ENCODE assay signal across 8 mouse cellular contexts in genomic region chr9:77753853-77754727, GRCm38 (mm10). TPM values are rescaled to one million over a fixed set of nuclear protein-coding genes. Genes with fewer than 3 reads are reported as not detected.
DNase-seq lines count a peak whose midpoint lies in the region; ATAC-seq and TF ChIP-seq lines count a peak whose summit lies in the region.

Gclc (plus strand) TSS chr9:77754535.

- in situ Hi-C loops in ES-E14 (cut with MboI; ENCODE audit: low sequenced_read_pairs in 2 of 2, unreplicated experiment in 2 of 2), result no loop called here

- DNase-seq in ES-E14 (ENCODE audit: low read depth, low spot score), result peak; percentile 64
- DNase-seq in cerebellum, adult 18-20 months, result peak; percentile 86 to 96
- DNase-seq in heart, postnatal 25 days (ENCODE audit: low spot score), result peak; percentile 83
- DNase-seq in layer of hippocampus, adult 18-20 months (ENCODE audit: low spot score in 2 of 2), result peak; percentile 80 to 94
- peak; percentile 91 for DNase-seq in lung, adult 18-20 months

- intact Hi-C loops in heart, postnatal 25 days (cut with DNase I), result loop anchor here (2.0 to 10.0 kb wide), 2 partner anchors 209 to 421 kb away; partner anchors contain the start of gene Lrrc1

- TF ChIP-seq CTCF in testis, adult 2 months (IDR thresholded peaks at IDR 0.05; ENCODE audit: control insufficient read depth, insufficient read depth, insufficient replicate concordance, low read depth, low read length), result no peak

- H3K4me1 ChIP-seq in ES-E14 (ENCODE audit: control insufficient read depth in 2 of 2, insufficient read depth in 2 of 2, low read length in 2 of 2, poor library complexity in 1 of 2), result peaks cover 2 to 3% of the 10 kb centered on the region in 2 experiments; a peak in 2 of 4 replicates
- H3K4me1 ChIP-seq in forebrain, embryonic 16.5 days (replicated peaks; ENCODE audit: control insufficient read depth, insufficient read depth, low read length), result peaks cover 22% of the 10 kb centered on the region
- 0 out of 2 replicates have a peak, but pooled peaks cover 7% of the 10 kb centered on the region for H3K4me1 ChIP-seq in neural tube, embryonic 14.5 days (ENCODE audit: control insufficient read depth, insufficient read depth, low read length)
- peaks cover 14% of the 10 kb centered on the region for H3K4me1 ChIP-seq in testis, adult 2 months (ENCODE audit: control insufficient read depth, insufficient read depth, low read length)

- no peak within 1 kb of the TSS for H3K27ac ChIP-seq in ES-E14 (ENCODE audit: insufficient read depth, low read depth, low read length, poor library complexity, severe bottlenecking)
- H3K27ac ChIP-seq in forebrain, embryonic 16.5 days (ENCODE audit: low read length), result peak within 1 kb of the TSS; percentile 81
- H3K27ac ChIP-seq in neural tube, embryonic 14.5 days (ENCODE audit: low read depth, low read length), result peak within 1 kb of the TSS; percentile 79
- H3K27ac ChIP-seq in testis, adult 2 months (ENCODE audit: control insufficient read depth, insufficient read depth, low read depth, low read length), result peak within 1 kb of the TSS; percentile 85

- no peaks in the 10 kb centered on the region for H3K27me3 ChIP-seq in forebrain, embryonic 16.5 days (replicated peaks; ENCODE audit: control insufficient read depth, insufficient read depth, low read length)
- H3K27me3 ChIP-seq in neural tube, embryonic 14.5 days (ENCODE audit: control insufficient read depth, insufficient read depth, low read length), result no peaks in the 10 kb centered on the region
- H3K27me3 ChIP-seq in testis, adult 2 months (ENCODE audit: control insufficient read depth, insufficient read depth, low read length), result no peaks in the 10 kb centered on the region

- 11% methylated on average over 36 of the region's 54 CpGs for WGBS in forebrain, embryonic 16.5 days
- 8% methylated on average over 48 of the region's 54 CpGs for WGBS in neural tube, embryonic 14.5 days

- peak within 1 kb of the TSS; percentile 79 to 88 for H3K4me3 ChIP-seq in ES-E14 (ENCODE audit: insufficient read depth in 1 of 2, low read depth in 1 of 2, low read length in 2 of 2, poor library complexity in 1 of 2, severe bottlenecking in 1 of 2)
- peak within 1 kb of the TSS; percentile 80 for H3K4me3 ChIP-seq in forebrain, embryonic 16.5 days (replicated peaks; ENCODE audit: low read length)
- peak within 1 kb of the TSS; percentile 82 for H3K4me3 ChIP-seq in neural tube, embryonic 14.5 days (ENCODE audit: low read depth, low read length)
- H3K4me3 ChIP-seq in testis, adult 2 months (ENCODE audit: control insufficient read depth, low read depth, low read length), result peak within 1 kb of the TSS; percentile 98

- TF ChIP-seq POLR2A in testis, adult 2 months (IDR thresholded peaks at IDR 0.05; ENCODE audit: control insufficient read depth, low read depth, low read length), result peak; percentile 92

- peaks cover 2% of the 10 kb centered on the region; the same call in 1 of the 2 replicates for H3K36me3 ChIP-seq in ES-E14 (ENCODE audit: control insufficient read depth, insufficient read depth, low read length, poor library complexity, severe bottlenecking)
- no peaks in the 10 kb centered on the region for H3K36me3 ChIP-seq in forebrain, embryonic 16.5 days (ENCODE audit: control insufficient read depth, insufficient read depth)
- H3K36me3 ChIP-seq in neural tube, embryonic 14.5 days (ENCODE audit: control insufficient read depth, insufficient read depth, low read length), result no peaks in the 10 kb centered on the region
- no peaks in the 10 kb centered on the region for H3K36me3 ChIP-seq in testis, adult 2 months (ENCODE audit: control insufficient read depth, insufficient read depth, low read length)

- peak; percentile 82 for ATAC-seq in forebrain, embryonic 16.5 days
- ATAC-seq in neural tube, embryonic 14.5 days (ENCODE audit: low read depth), result peak; percentile 88

- H3K4me2 ChIP-seq in forebrain, embryonic 16.5 days (ENCODE audit: low read length), result peak within 1 kb of the TSS; percentile 82
- H3K4me2 ChIP-seq in neural tube, embryonic 14.5 days (ENCODE audit: low read depth, low read length), result peak within 1 kb of the TSS; percentile 70

- no peaks in the 10 kb centered on the region for H3K9me3 ChIP-seq in ES-E14 (ENCODE audit: control insufficient read depth, insufficient read depth, low read depth, low read length)
- no peaks in the 10 kb centered on the region for H3K9me3 ChIP-seq in forebrain, embryonic 16.5 days (ENCODE audit: control insufficient read depth, low read length)
- no peaks in the 10 kb centered on the region for H3K9me3 ChIP-seq in neural tube, embryonic 14.5 days (ENCODE audit: control insufficient read depth, low read length)

- peak within 1 kb of the TSS; percentile 79 for H3K9ac ChIP-seq in ES-E14 (ENCODE audit: insufficient read depth, low read depth, low read length, poor library complexity, severe bottlenecking)
- H3K9ac ChIP-seq in forebrain, embryonic 16.5 days (replicated peaks; ENCODE audit: low read depth, low read length), result peak within 1 kb of the TSS; percentile 83
- peak within 1 kb of the TSS; percentile 80 for H3K9ac ChIP-seq in neural tube, embryonic 14.5 days (replicated peaks; ENCODE audit: low read depth, low read length)

TF ChIP-seq in ES-E14, 5 proteins besides CTCF, POLR2A, EP300 and RAD21:
- TF ChIP-seq CHD2 (IDR thresholded peaks at IDR 0.05; ENCODE audit: low read depth, low read length) (no peak), HCFC1 (IDR thresholded peaks at IDR 0.05; ENCODE audit: borderline replicate concordance, insufficient read depth, low read length) (no peak), MAFK (IDR thresholded peaks at IDR 0.05; ENCODE audit: insufficient read depth, low read depth, low read length) (no peak), ZC3H11A (IDR thresholded peaks at IDR 0.05; ENCODE audit: borderline replicate concordance, low read depth, low read length) (no peak), ZNF384 (IDR thresholded peaks at IDR 0.05; ENCODE audit: low read depth, low read length) (peak; percentile 85)

RNA-seq across cellular contexts. Expression of gene Gclc, which starts in this region (rescaled TPM):
- total RNA-seq in ES-E14 (2012; rRNA removed), result 25.2 and 30.1 TPM in 2 replicates
- 16.0 and 17.9 TPM in 2 replicates for polyA plus RNA-seq in forebrain, embryonic 16.5 days (2015; fragmentation: Nextera tagmentation; extraction: Ambion mirVana)
- total RNA-seq in heart, postnatal 25 days (2021), result 10 to 100 TPM in 1 of 2 experiments, 1 to 10 TPM in 1; 8.7 to 11.5 TPM
- total RNA-seq in layer of hippocampus, adult 18-20 months (2021), result 10 to 100 TPM; 45.1 to 46.3 TPM
- 22.3 and 25.1 TPM in 2 replicates for polyA plus RNA-seq in neural tube, embryonic 14.5 days (2014; fragmentation: Nextera tagmentation; extraction: Ambion mirVana)
- 11.1 and 12.9 TPM in 2 replicates for polyA plus RNA-seq in testis, adult 2 months (2012; rRNA removed)
